Mouse (Mus musculus) embryo, embryonic 11 days (tissue): ENCODE results near the gene Acta2.

Source experiments
- DNase-seq: peaks from one replicate; pipeline ENCODE4 v3.0.0-alpha.2; 2015

Gene Acta2

DNA sequence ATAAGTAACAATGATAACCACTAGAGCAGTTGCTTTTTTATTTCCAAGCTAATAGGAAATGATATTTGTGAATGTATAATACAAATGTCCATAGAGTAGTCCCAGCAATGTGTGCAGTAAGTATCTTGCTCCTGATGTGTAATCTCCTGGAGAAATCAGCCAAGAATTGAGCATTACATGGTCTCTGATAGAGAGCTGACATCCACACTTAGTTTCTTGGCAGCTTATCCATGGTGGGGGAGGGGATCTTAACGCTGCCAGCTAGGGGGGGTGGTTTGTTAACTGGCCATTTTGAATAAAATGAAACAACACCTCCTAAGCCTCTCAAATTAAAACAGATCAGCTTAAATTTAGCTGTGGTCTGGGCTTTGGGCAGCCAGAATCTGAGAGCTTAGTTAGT is 13.6 kb upstream of the Acta2 start:
- no peak for DNase-seq

GRCm38 (mm10) chr19:34265604-34266193 is 10.3 kb upstream of the Acta2 start:
- no peak for DNase-seq

DNA sequence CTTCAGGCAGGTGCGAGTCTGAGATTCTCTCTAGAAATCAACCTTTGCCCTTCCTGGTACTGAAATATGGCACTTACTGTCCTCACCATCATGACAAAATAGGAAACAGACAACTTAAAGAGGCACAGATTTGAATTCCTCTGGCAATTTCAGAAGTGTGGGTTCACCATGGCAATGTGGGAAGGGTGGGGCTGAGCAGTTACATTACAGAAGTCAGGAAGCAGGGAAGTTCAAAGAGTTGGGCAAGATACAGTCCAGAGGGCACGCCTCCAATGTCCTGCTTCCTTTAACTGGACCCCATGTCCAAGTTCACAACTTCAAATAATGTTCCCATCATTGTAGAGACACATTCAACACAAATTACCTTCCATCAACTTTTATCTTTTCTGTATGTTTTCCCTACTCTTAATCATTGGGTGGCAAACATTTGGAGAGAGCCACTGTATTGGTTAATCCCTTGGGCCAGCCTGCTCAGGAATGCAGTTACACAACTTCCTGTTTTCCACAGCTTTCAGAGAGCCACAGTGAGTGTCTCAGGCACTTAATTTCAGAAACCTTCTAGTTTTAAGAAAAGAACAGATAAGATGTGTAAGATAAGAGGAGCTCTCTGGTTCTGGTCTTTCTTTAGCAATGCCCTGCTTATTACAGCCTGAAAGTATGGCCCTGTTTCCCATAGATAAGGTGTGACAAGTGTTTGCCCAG is 7.0 kb upstream of the Acta2 start:
- DNase-seq, result no peak

DNA sequence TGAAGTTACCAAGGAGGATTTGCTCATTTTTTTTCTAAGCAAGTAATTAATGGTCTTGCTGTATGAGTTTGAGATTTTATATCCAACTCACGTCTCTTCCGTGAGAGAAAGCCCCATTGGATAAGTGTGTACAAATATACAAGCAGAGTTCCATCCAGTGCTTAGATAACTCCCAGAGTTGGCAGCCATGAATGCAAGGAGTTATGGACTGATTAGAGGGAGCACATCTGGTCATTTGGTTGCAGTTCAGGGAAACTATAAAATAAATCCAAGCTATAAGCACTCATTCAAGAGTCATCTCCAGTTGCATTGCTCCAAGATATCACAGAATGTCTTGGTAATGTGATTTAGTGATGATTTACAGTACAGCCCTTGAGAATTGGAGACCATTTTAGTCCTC is 1.5 kb upstream of the Acta2 start:
- no peak for DNase-seq

- no peak for DNase-seq
Observed at GRCm38 (mm10) chr19:34256149-34256548, 759 bp upstream of the Acta2 start.

DNA sequence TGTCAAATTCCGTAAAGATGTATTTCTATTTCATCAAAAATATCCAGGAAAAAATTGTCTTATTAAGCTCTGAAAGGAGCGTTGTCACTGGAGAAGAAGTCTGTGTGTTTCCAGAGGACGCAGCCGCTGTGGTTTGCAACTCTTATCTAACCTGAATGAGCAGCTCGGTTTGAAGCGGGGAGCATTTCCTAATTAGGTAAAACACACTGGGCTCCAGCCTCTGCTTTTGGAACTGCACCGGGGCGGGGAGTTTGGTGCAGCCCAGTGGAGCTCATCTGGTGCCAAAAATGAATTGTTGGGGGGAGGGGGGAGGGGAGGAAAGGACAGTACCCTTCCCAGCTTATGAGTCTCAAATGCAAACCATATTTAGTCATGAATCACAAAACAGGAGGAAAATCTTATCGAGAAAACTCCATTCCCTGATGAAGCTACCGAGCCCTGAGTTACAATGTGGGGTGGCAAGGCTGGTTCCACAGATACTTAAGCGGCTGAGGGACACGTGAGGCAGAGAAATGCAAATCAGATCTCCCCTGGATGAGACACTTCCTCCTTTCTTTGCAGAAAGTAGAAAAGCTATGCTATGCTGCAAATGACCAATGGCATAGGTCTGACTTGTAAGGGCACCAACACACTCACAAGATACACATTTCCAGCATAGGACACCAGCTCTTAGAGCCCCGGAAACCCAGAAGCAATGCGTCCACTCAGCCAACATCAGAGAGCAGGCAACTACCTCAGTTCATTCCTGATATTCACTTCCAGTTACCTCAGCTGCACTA is 1.1 kb downstream of the Acta2 start:
- no peak for DNase-seq

DNA sequence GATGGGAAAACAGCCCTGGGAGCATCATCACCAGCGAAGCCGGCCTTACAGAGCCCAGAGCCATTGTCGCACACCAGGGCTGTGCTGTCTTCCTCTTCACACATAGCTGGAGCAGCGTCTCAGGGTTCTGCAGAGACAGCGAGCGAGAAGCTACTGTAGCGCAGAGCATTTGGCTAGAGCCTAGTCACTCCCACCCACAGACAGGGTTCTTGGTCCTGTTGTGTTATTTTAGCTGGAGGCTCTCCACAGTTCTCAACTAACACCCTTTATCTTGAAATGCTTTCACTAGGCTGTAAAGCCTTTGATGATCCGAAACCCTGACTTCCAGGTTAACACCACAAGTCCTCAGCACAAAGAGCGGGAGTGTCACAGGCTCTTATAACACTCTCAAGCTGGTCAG is 2.9 kb downstream of the Acta2 start:
- DNase-seq, result no peak

DNA sequence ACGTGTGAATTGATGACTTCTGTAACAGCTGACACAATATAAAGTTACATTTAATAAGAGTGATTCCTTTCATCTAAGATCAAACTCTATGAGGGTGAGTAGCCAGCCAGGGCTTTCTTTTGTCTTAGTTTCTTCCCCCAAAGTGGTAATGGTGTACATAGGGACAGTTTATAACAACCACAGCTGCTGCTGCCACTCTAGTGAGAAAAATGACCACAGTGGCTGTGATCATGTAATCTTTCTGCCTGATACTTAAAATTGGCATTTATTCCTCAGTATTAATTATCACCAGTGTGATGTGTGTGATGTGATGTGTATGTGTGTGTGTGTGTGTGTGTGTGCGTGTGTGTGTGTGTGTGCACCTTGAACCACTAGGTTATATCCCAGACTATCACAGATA is 3.5 kb downstream of the Acta2 start:
- DNase-seq, result no peak

DNA sequence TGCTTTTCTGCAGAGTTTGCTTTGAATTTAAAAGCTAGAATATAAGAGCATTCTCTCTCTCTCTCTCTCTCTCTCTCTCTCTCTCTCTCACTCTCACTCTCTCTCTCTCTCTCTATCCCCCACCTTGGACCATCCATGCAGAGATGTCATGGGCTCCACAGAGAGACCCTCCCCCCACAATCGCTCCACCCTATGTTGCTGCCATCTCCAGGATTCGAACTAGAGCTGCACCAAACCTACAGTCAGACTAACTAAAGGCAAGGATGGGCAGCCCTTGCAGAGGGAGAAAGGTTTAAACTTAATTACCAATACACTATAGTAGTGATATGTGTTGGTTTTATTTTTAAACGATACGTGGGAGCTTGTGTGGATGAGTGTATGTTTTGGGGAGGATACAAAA is 4.8 kb downstream of the Acta2 start:
- DNase-seq, result no peak

DNA sequence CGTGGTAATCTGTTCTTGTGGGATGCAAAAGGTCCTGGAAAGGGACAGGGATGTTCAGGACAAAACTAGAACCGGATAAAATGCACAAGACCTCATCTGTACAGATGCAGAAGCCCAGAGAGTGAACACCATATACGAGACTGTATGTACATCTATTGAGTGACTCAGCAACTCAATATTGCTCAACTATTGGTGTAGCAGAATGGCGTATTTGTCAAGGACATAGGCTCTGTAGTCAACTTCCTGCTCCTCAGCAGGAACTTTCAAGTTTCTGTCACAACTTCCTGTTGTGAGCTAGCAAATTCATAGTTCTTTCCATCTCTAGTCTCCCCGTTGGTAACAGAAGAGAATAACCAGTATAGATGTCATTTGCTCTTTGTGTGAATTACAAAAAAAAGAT is 6.8 kb downstream of the Acta2 start:
- DNase-seq, result no peak

DNA sequence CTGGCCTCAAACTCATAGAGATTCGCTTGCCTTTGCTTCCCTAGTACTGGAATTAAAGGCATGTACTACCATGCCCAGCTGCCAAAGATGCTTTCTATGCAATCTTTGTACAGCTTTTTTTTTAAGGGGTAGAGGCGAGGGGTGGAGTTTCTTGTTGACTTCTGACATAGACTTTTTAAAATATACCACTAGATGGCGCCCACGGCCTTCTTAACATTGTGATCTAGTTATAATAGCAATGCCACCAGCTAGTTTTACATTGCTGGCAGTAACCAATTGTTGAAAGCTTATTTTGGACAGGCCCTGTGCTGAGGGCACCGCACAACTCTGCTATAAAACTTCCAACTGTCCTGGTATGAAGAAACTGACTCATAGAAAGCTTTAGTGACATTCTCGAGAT is 11.3 kb downstream of the Acta2 start:
- DNase-seq, result peak; percentile 88

- DNase-seq, result no peak
Observed at GRCm38 (mm10) chr19:34242925-34243324, 12.5 kb downstream of the Acta2 start.

DNA sequence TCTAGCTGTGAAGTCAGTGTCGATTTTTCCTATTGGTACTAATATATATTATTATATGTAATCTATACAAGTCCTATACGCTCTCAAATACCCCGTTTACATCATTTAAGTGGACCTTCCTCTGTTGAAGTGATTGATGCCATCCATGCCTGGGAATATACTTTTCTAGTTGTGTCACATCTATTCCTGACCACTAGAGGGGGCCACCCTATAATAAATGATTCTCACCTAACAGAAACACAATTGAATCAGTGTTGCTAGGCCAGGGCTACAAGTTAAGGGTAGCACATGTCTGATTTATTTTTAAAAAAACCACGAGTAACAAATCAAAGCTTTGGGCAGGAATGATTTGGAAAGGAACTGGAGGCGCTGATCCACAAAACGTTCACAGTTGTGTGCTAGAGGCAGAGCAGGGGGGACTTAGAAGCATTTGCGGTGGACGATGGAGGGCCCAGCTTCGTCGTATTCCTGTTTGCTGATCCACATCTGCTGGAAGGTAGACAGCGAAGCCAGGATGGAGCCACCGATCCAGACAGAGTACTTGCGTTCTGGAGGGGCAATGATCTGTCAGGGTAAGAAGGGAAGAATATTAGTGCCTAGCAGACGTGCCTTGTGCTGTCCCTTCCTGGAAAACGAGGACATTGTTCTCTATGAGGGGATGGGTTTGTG is 14.0 kb downstream of the Acta2 start:
- DNase-seq, result peak; percentile 56

DNA sequence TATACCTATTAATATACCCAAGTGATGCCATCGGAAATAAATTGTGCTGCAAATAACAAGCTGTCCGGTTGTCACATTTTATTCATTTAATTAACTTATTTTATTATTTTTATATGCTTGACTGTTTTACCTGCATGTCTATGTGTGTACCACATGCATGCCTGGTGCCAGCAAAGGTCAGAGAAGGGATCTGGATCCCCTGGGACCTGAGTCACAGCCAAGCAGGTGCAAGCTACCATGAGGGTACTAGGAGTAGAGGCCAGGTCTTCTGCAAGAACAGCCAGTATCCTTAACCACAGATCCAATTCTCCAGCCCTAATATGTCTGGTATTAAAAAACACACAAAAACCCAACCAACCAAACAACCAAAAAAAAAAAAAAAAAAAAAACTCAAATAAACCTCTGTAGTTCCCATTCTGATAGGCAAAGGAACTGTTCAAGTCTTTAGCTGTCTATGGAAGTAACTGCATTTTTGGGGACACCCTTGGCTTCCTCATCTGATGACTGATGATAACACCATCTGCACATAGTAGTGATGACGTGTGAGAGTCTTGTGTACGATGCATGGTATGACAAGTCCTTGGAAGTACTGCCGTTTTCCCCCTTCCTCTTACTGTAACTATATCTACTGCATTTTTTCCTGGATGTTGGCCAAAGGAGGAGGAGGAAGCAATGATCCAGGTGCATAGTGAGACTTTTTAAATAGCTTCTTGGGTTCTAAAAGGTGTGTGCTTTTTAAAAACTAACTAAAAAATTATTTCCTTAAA is 14.9 kb downstream of the Acta2 start:
- no peak for DNase-seq

- no peak for DNase-seq
Observed at GRCm38 (mm10) chr19:34237746-34238145, 17.6 kb downstream of the Acta2 start.

- DNase-seq, result no peak
Observed at GRCm38 (mm10) chr19:34236049-34236448, 19.3 kb downstream of the Acta2 start.

- DNase-seq, result no peak
Observed at GRCm38 (mm10) chr19:34233944-34234343, 21.4 kb downstream of the Acta2 start.

DNA sequence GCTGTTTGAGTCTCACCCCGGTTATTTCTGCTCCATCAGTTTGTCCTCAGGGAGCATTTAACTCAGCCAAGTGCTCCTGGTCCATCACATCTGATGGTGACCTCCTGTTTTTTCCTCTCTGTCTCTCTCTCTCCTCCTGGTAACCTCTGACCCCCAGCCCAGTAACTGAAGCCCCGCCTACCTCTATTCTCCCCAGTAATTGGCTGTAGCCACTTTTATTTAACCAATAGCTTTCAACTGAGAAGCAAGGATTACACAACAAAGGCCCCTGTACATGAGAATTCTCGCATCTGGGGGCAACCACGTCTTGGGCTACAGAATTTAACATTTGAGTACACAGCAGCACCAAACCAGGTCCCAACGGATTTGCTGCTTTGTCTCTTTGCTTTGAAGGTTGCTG is 23.1 kb downstream of the Acta2 start:
- no peak for DNase-seq

DNA sequence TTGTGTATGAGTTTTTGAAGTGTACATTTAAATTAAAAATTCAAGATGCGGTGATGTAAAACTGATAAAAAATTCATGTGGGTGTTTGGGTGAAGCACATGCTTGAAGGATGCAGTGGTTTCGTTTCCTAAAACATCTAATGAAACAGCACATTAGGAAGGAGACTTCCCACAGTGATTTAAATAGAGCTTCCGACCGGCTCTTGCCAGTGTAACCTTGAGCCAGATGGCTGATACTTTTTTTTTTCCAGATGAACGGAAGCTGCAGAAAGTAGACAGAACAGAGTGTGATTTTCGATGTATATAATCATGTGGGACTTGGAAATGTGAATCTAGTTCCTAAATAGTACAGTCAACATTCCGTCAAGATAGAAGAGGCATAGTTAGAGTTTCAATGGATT is 23.8 kb downstream of the Acta2 start:
- no peak for DNase-seq

DNA sequence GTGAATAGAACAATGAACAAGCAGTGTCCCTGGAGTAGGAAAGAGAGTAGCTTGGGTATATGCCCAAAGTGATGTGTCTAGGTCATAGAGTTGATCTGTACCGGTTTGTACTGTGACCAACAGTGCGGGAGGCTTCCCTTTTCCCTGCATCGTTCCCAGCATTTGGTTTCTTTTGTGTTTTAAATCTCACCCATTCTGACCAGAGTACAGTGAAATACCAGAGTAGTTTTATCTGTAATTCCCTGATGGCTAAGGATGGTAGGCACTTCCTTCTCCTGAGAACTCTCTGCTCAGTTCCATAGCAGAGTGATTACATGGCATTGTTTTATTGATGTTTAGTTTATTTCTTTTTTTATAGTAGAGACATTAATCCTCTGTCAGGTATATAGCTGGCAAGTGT is 32.6 kb downstream of the Acta2 start:
- DNase-seq, result no peak

GRCm38 (mm10) chr19:34220732-34221380 is 34.5 kb downstream of the Acta2 start:
- no peak for DNase-seq

DNA sequence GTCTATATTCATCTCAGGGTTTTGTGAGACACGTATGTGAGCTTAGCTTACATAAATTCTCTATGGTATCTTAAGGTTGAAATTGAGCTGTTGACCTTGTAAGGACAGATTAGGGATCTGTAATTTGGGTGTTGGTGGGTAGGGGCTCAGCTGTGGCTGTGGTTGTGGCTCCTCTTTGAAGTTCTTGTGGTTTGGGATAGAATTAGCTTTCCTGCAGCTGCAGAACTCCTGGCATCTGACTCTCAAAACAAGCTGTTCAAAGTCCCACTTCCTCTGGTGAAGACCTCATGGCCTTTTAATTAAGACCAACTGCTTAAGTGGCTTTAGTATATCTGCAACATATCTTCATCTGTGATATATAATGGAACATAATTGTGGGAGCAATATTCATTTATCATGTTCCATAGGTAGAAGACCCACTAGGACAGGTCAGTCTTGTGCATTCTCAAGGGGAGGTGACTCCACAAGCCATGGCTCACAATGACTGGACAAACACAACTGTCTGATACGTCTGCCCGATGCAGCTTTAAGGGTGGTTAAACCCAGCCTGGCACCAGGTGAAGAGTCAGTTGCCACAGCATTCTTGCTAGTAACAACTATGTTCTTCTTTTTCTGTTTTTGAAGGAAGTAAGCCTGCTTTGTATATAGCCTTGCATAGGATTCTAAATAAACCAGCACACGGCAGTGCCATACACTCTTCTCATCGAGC is 36.0 kb downstream of the Acta2 start:
- DNase-seq, result no peak
